Mouse (Mus musculus) MEL (cell line): Measurements from ENCODE around the gene Rap1gds1. TPM values are rescaled to one million over a fixed set of nuclear protein-coding genes. Genes with fewer than 3 reads are reported as not detected.

Experiments
- DNase-seq: peaks from one replicate; pipeline ENCODE4 v3.0.0; 2011; ENCODE audit warnings: low read depth, low spot score
- H3K27ac ChIP-seq: 2 replicates; pipeline ENCODE4 v1.5.1; 2012; ENCODE audit warnings: low read depth, mild to moderate bottlenecking, control low read depth, low read length, moderate library complexity; ENCODE audit not compliant: control insufficient read depth
- H3K27me3 ChIP-seq, 2 experiments: fragments of 150-350 bp in 1 of 2; sonication (generic) in 1 of 2; 2 replicates each; pipeline ENCODE4 v1.6.1; 2012; ENCODE audit warnings: low read length in 2 of 2, mild to moderate bottlenecking in 2 of 2, improper control_type of control experiment in 1 of 2, moderate library complexity in 1 of 2; ENCODE audit not compliant: insufficient read depth in 2 of 2, control insufficient read depth in 1 of 2
- H3K36me3 ChIP-seq, 2 experiments: 2 replicates each; pipeline ENCODE4 v1.6.1; 2012 to 2014; ENCODE audit warnings: low read length in 2 of 2, improper control_type of control experiment in 1 of 2, inconsistent platforms in 1 of 2, mild to moderate bottlenecking in 1 of 2; ENCODE audit not compliant: insufficient read depth in 2 of 2, control insufficient read depth in 1 of 2
- H3K4me1 ChIP-seq, 2 experiments: fragments of 150-350 bp in 1 of 2; sonication (generic) in 1 of 2; 2 replicates each; pipeline ENCODE4 v1.6.1; 2012; ENCODE audit warnings: low read length in 2 of 2, improper control_type of control experiment in 1 of 2, mild to moderate bottlenecking in 1 of 2; ENCODE audit not compliant: insufficient read depth in 2 of 2, control insufficient read depth in 1 of 2
- H3K4me3 ChIP-seq, 2 experiments: fragments of 150-350 bp in 1 of 2; sonication (generic) in 1 of 2; 2 replicates each; pipeline ENCODE4 v1.5.1; 2012; ENCODE audit warnings: low read depth in 2 of 2, low read length in 2 of 2, mild to moderate bottlenecking in 2 of 2, moderate library complexity in 2 of 2, control low read depth in 1 of 2, improper control_type of control experiment in 1 of 2; ENCODE audit not compliant: control insufficient read depth in 1 of 2, insufficient read depth in 1 of 2
- H3K79me2 ChIP-seq: 2 replicates; pipeline ENCODE4 v1.6.1; 2012; ENCODE audit warnings: mild to moderate bottlenecking, low read length, moderate library complexity; ENCODE audit not compliant: control insufficient read depth, poor library complexity, insufficient read depth
- H3K9ac ChIP-seq: 2 replicates; pipeline ENCODE4 v1.6.1; 2012; ENCODE audit warnings: low read depth, mild to moderate bottlenecking, control low read depth, low read length, moderate library complexity; ENCODE audit not compliant: control insufficient read depth, poor library complexity, severe bottlenecking
- H3K9me3 ChIP-seq: fragments of 150-350 bp; sonication (generic); replicated peaks from 2 replicates; pipeline ENCODE4 v1.6.1; 2012; ENCODE audit warnings: mild to moderate bottlenecking, low read length, improper control_type of control experiment, moderate library complexity; ENCODE audit not compliant: insufficient read depth
- CHD1 ChIP-seq: IDR thresholded peaks from 2 replicates; pipeline ENCODE4 v1.6.1; 2012; ENCODE audit warnings: low read depth, mild to moderate bottlenecking, inconsistent platforms, low read length, improper control_type of control experiment
- CHD2 ChIP-seq: IDR thresholded peaks from 2 replicates; pipeline ENCODE4 v1.6.1; 2011; ENCODE audit warnings: low read length, improper control_type of control experiment
- CTCF ChIP-seq, 3 experiments: IDR thresholded peaks in 2 of 3; conservative IDR thresholded peaks in 1 of 3; 2 replicates each; pipeline ENCODE4 v1.5.1; 2011 to 2012; ENCODE audit warnings: low read length in 3 of 3, low read depth in 2 of 3, mild to moderate bottlenecking in 2 of 3, improper control_type of control experiment in 1 of 3, inconsistent platforms in 1 of 3, mixed read lengths in 1 of 3, moderate library complexity in 1 of 3; ENCODE audit not compliant: control insufficient read depth in 1 of 3, insufficient read depth in 1 of 3, poor library complexity in 1 of 3, severe bottlenecking in 1 of 3
- ELF1 ChIP-seq: IDR thresholded peaks from 2 replicates; pipeline ENCODE4 v1.6.1; 2014; ENCODE audit warnings: low read depth, mild to moderate bottlenecking, inconsistent platforms, low read length, improper control_type of control experiment, moderate library complexity
- ETS1 ChIP-seq: IDR thresholded peaks from 2 replicates; pipeline ENCODE4 v1.6.1; 2012; ENCODE audit warnings: low read depth, mild to moderate bottlenecking, inconsistent platforms, low read length, improper control_type of control experiment, moderate library complexity
- GABPA ChIP-seq: IDR thresholded peaks from 2 replicates; pipeline ENCODE4 v1.6.1; 2012; ENCODE audit warnings: low read depth, mild to moderate bottlenecking, inconsistent platforms, low read length, improper control_type of control experiment, moderate library complexity
- GATA1 ChIP-seq: IDR thresholded peaks from 2 replicates; pipeline ENCODE4 v1.6.1; 2011; ENCODE audit warnings: low read depth, low read length, improper control_type of control experiment
- MAFK ChIP-seq: IDR thresholded peaks from 2 replicates; pipeline ENCODE4 v1.6.1; 2011; ENCODE audit warnings: low read depth, mild to moderate bottlenecking, low read length, improper control_type of control experiment, borderline replicate concordance
- MAX ChIP-seq: IDR thresholded peaks from 2 replicates; pipeline ENCODE4 v1.6.1; 2011; ENCODE audit warnings: low read length, improper control_type of control experiment
- MEF2A ChIP-seq: IDR thresholded peaks from 2 replicates; pipeline ENCODE4 v1.6.1; 2014; ENCODE audit warnings: low read depth, mild to moderate bottlenecking, inconsistent platforms, low read length, improper control_type of control experiment; ENCODE audit not compliant: poor library complexity, insufficient replicate concordance, severe bottlenecking; ENCODE audit errors: extremely low read depth
- MXI1 ChIP-seq: IDR thresholded peaks from 2 replicates; pipeline ENCODE4 v1.6.1; 2011; ENCODE audit warnings: mild to moderate bottlenecking, low read depth, low read length, improper control_type of control experiment
- NELFE ChIP-seq: IDR thresholded peaks from 2 replicates; pipeline ENCODE4 v1.6.1; 2011; ENCODE audit warnings: low read depth, low read length, improper control_type of control experiment
- NRF1 ChIP-seq: IDR thresholded peaks from 2 replicates; pipeline ENCODE4 v1.6.1; 2014; ENCODE audit warnings: low read depth, mild to moderate bottlenecking, inconsistent platforms, low read length, improper control_type of control experiment, moderate library complexity; ENCODE audit not compliant: poor library complexity, insufficient read depth, severe bottlenecking
- POLR2AphosphoS2 ChIP-seq: IDR thresholded peaks from 2 replicates; pipeline ENCODE4 v1.6.1; 2011; ENCODE audit warnings: low read length, improper control_type of control experiment
- SIN3A ChIP-seq: IDR thresholded peaks from 2 replicates; pipeline ENCODE4 v1.6.1; 2012; ENCODE audit warnings: low read length, improper control_type of control experiment, inconsistent platforms
- TBP ChIP-seq: IDR thresholded peaks from 2 replicates; pipeline ENCODE4 v1.8.0; 2011; ENCODE audit warnings: low read depth, low read length, improper control_type of control experiment
- TCF12 ChIP-seq: IDR thresholded peaks from 2 replicates; pipeline ENCODE4 v1.6.1; 2014; ENCODE audit warnings: low read depth, mild to moderate bottlenecking, inconsistent platforms, low read length, improper control_type of control experiment, moderate library complexity
- UBTF ChIP-seq: IDR thresholded peaks from 2 replicates; pipeline ENCODE4 v1.6.1; 2012; ENCODE audit warnings: low read depth, mild to moderate bottlenecking, inconsistent platforms, low read length, improper control_type of control experiment, moderate library complexity, borderline replicate concordance; ENCODE audit not compliant: insufficient read depth
- ZKSCAN1 ChIP-seq: IDR thresholded peaks from 2 replicates; pipeline ENCODE4 v1.6.1; 2012; ENCODE audit warnings: low read depth, mild to moderate bottlenecking, inconsistent platforms, low read length, improper control_type of control experiment, moderate library complexity
- ZNF384 ChIP-seq: IDR thresholded peaks from 2 replicates; pipeline ENCODE4 v1.6.1; 2012; ENCODE audit warnings: low read depth, mild to moderate bottlenecking, inconsistent platforms, low read length, improper control_type of control experiment
- polyA plus RNA-seq, 2 experiments: library from polyadenylated mRNA; stranded (reverse) in 1 of 2; unstranded in 1 of 2; fragments of >175 nt in 1 of 2; fragments of >200 nt in 1 of 2; gene quantifications; 2 replicates each; pipeline versions ENCODE4 v1.2.1 to v1.2.4; 2012; ENCODE audit warnings: low replicate concordance in 2 of 2, low read depth in 1 of 2; ENCODE audit not compliant: insufficient read length in 2 of 2, insufficient read depth in 1 of 2, missing spikeins in 1 of 2
- total RNA-seq: library from RNA; depleted of rRNA; stranded (reverse); fragments of 300-350 nt; gene quantifications from 2 replicates; pipeline ENCODE4 v1.2.3, GENCODE M21; 2012

Rap1gds1 gene
- total and polyA plus RNA-seq, 3 experiments = 34.7 to 67.2 (median 53.3) TPM

GRCm38 (mm10) chr3:138900571-138901141, 174.3 kb downstream of the Rap1gds1 start:
- no peak for DNase-seq
- H3K4me3 ChIP-seq = no peak overlapping the region
- H3K9me3 ChIP-seq = no peaks in the 10 kb centered on the region
- no peaks in the 10 kb centered on the region for H3K4me1 ChIP-seq
- no peaks in the 10 kb centered on the region for H3K79me2 ChIP-seq
- no peak overlapping the region for H3K9ac ChIP-seq
- H3K36me3 ChIP-seq = peaks cover 0 to 2% of the 10 kb centered on the region in 2 experiments; a peak in 2 of 4 replicates
- H3K27ac ChIP-seq = no peak overlapping the region
- no peaks in the 10 kb centered on the region for H3K27me3 ChIP-seq
- no peak for TF ChIP-seq UBTF
- no peak for TF ChIP-seq POLR2AphosphoS2
- no peak for TF ChIP-seq NRF1
- TF ChIP-seq MAFK = no peak
- TF ChIP-seq NELFE = no peak
- TF ChIP-seq SIN3A = no peak
- TF ChIP-seq ETS1 = no peak
- no peak for TF ChIP-seq MEF2A
- no peak for TF ChIP-seq GATA1
- no peak for TF ChIP-seq ZKSCAN1
- TF ChIP-seq TBP = no peak
- TF ChIP-seq CHD1 = no peak
- no peak for TF ChIP-seq GABPA
- no peak for TF ChIP-seq ZNF384
- no peak for TF ChIP-seq TCF12
- no peak for TF ChIP-seq ELF1
- no peak for TF ChIP-seq MAX
- no peak for TF ChIP-seq MXI1
- no peak for TF ChIP-seq CHD2

GRCm38 (mm10) chr3:138898055-138898454, 176.9 kb downstream of the Rap1gds1 start:
- H3K9me3 ChIP-seq = no peaks in the 10 kb centered on the region
- peaks cover 0 to 2% of the 10 kb centered on the region in 2 experiments; a peak in 1 of 4 replicates for H3K4me1 ChIP-seq
- DNase-seq = no peak
- H3K9ac ChIP-seq = no peak overlapping the region
- no peaks in the 10 kb centered on the region for H3K27me3 ChIP-seq
- no peaks in the 10 kb centered on the region for H3K79me2 ChIP-seq
- no peak overlapping the region for H3K4me3 ChIP-seq
- TF ChIP-seq ZNF384 = no peak
- no peak for TF ChIP-seq CTCF (IDR thresholded peaks at IDR 0.05 in 2 of 3, conservative IDR thresholded peaks at IDR 0.05 in 1 of 3; ENCODE audit: control insufficient read depth in 1 of 3, insufficient read depth in 1 of 3, low read depth in 2 of 3, low read length in 3 of 3, poor library complexity in 1 of 3, severe bottlenecking in 1 of 3)
- peaks cover 0 to 2% of the 10 kb centered on the region in 2 experiments; a peak in 2 of 4 replicates for H3K36me3 ChIP-seq
- H3K27ac ChIP-seq = no peak overlapping the region
